Mouse (Mus musculus) bone marrow macrophage, adult 2 months (primary cell): Measurements from ENCODE around the gene Ap3m1. TPM values are rescaled to one million over a fixed set of nuclear protein-coding genes. Genes with fewer than 3 reads are reported as not detected.
"Not testable (repeated sequence)": the region's sequence is repeated elsewhere in the genome, so short reads cannot be mapped to it uniquely, and the experiment has no call there.

Experiments
- H3K27ac ChIP-seq: 2 replicates; pipeline ENCODE4 v1.5.1; 2012; ENCODE audit warnings: low read depth, low read length; ENCODE audit not compliant: insufficient read depth
- H3K4me1 ChIP-seq: 2 replicates; pipeline ENCODE4 v1.6.1; 2012; ENCODE audit warnings: low read length; ENCODE audit not compliant: control insufficient read depth, insufficient read depth
- H3K4me3 ChIP-seq: 2 replicates; pipeline ENCODE4 v1.5.1; 2012; ENCODE audit warnings: mild to moderate bottlenecking, low read length, moderate library complexity; ENCODE audit not compliant: insufficient read depth
- CTCF ChIP-seq: IDR thresholded peaks from 2 replicates; pipeline ENCODE4 v1.5.1; 2012; ENCODE audit warnings: low read depth, mild to moderate bottlenecking, low read length, moderate library complexity
- POLR2A ChIP-seq: IDR thresholded peaks from 2 replicates; pipeline ENCODE4 v1.6.1; 2012; ENCODE audit warnings: mild to moderate bottlenecking, low read depth, low read length, borderline replicate concordance
- polyA plus RNA-seq: library from polyadenylated mRNA; stranded (reverse); fragments of >200 nt; gene quantifications from 2 replicates; pipeline ENCODE4 v1.2.4, GENCODE M21; 2012; ENCODE audit not compliant: missing spikeins, insufficient read depth, insufficient read length

Ap3m1 gene
- polyA plus RNA-seq: 37.8 and 38.3 TPM in 2 replicates

GRCm38 (mm10) chr14:21052112-21052780, at the start of gene Ap3m1, which contains the start of gene Adk:
Gene Ap3m1, minus strand, starts transcription at chr14:21052508.
Gene Adk, plus strand, starts transcription at chr14:21052574.
- Histone ChIP-seq H3K27ac (peak within 1 kb of the TSS; percentile 86), H3K4me3 (peak within 1 kb of the TSS; percentile 100), H3K4me1 (peaks cover 12% of the 10 kb centered on the region)
- TF ChIP-seq CTCF (no peak), POLR2A (no peak; the same call in 1 of the 2 replicates)

- Histone ChIP-seq H3K27ac (peak overlapping the region; percentile 32), H3K4me3 (peak overlapping the region; percentile 6), H3K4me1 (peaks cover 17% of the 10 kb centered on the region)
- no peak for TF ChIP-seq POLR2A
- TF ChIP-seq CTCF: no peak
Observed at GRCm38 (mm10) chr14:21101562-21101961, 49.3 kb upstream of the Ap3m1 start.

- H3K4me3 ChIP-seq: no peak overlapping the region
- TF ChIP-seq CTCF (no peak), POLR2A (no peak)
- H3K27ac ChIP-seq: no peak overlapping the region
- peaks cover 17% of the 10 kb centered on the region for H3K4me1 ChIP-seq
Observed at GRCm38 (mm10) chr14:21100876-21101275, 48.6 kb upstream of the Ap3m1 start.

- no peak overlapping the region for H3K4me3 ChIP-seq
- H3K27ac ChIP-seq: no peak overlapping the region
- H3K4me1 ChIP-seq: peaks cover 17% of the 10 kb centered on the region
- TF ChIP-seq POLR2A: no peak
Observed at GRCm38 (mm10) chr14:21099371-21099770, 47.1 kb upstream of the Ap3m1 start.

- Histone ChIP-seq H3K4me3 (no peak overlapping the region), H3K4me1 (peaks cover 8% of the 10 kb centered on the region; the same call in 1 of the 2 replicates), H3K27ac (no peak overlapping the region)
- TF ChIP-seq POLR2A (no peak), CTCF (no peak)
Observed at GRCm38 (mm10) chr14:21096689-21097088, 44.4 kb upstream of the Ap3m1 start.

GRCm38 (mm10) chr14:21096279-21096678, 44.0 kb upstream of the Ap3m1 start:
- TF ChIP-seq POLR2A: no peak
- no peak for TF ChIP-seq CTCF
- H3K27ac ChIP-seq: no peak overlapping the region
- H3K4me3 ChIP-seq: no peak overlapping the region
- peaks cover 8% of the 10 kb centered on the region for H3K4me1 ChIP-seq

GRCm38 (mm10) chr14:21094161-21094560, 41.9 kb upstream of the Ap3m1 start:
- not testable (repeated sequence) for H3K4me3 ChIP-seq, H3K27ac ChIP-seq
- H3K4me1 ChIP-seq: peaks cover 15% of the 10 kb centered on the region

GRCm38 (mm10) chr14:21090930-21091486, 38.7 kb upstream of the Ap3m1 start:
- H3K4me3 ChIP-seq: no peak overlapping the region
- no peak for TF ChIP-seq POLR2A
- no peak for TF ChIP-seq CTCF
- peak overlapping the region; percentile 49 for H3K27ac ChIP-seq

GRCm38 (mm10) chr14:21090400-21090799, 38.1 kb upstream of the Ap3m1 start:
- Histone ChIP-seq H3K27ac (peak overlapping the region; percentile 74), H3K4me3 (no peak overlapping the region), H3K4me1 (peaks cover 27% of the 10 kb centered on the region)
- TF ChIP-seq CTCF: no peak
- no peak for TF ChIP-seq POLR2A

More at GRCm38 (mm10) chr14:21090930-21091486, 38.7 kb upstream of the Ap3m1 start:
- peaks cover 27% of the 10 kb centered on the region for H3K4me1 ChIP-seq

- peaks cover 27% of the 10 kb centered on the region for H3K4me1 ChIP-seq
- no peak for TF ChIP-seq CTCF
- TF ChIP-seq POLR2A: no peak
- H3K27ac ChIP-seq: no peak overlapping the region
- H3K4me3 ChIP-seq: no peak overlapping the region
Observed at GRCm38 (mm10) chr14:21088731-21089130, 36.4 kb upstream of the Ap3m1 start.
